Mouse (Mus musculus): ENCODE results near the gene Arpin. TPM values are rescaled to one million over a fixed set of nuclear protein-coding genes. Genes with fewer than 3 reads are reported as not detected.

Gene Arpin
- total RNA-seq, 2 experiments from 2014 or later: 12.5 to 12.7 TPM

DNA sequence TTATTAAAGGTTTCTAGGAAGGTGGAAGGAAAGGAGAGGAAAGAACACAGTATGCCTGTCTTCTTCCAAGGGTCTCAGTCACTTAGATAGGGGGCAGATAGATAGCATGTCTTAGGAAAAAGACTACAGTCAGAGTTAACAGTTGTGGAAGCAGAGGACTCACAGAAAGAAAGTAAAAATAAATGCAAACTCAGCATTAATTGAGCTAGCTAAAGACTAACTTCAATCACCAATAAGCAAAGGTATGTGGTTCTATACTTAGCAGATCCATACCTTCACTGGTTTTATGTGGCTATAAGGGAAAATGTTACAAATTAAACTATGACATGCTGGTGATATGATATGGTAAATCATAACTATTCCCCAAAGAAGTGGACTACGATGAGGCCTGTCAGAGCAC lies 40.4 kb downstream of the Arpin start:
- no peak for DNase-seq (ENCODE audit: low spot score in 2 of 2)

DNA sequence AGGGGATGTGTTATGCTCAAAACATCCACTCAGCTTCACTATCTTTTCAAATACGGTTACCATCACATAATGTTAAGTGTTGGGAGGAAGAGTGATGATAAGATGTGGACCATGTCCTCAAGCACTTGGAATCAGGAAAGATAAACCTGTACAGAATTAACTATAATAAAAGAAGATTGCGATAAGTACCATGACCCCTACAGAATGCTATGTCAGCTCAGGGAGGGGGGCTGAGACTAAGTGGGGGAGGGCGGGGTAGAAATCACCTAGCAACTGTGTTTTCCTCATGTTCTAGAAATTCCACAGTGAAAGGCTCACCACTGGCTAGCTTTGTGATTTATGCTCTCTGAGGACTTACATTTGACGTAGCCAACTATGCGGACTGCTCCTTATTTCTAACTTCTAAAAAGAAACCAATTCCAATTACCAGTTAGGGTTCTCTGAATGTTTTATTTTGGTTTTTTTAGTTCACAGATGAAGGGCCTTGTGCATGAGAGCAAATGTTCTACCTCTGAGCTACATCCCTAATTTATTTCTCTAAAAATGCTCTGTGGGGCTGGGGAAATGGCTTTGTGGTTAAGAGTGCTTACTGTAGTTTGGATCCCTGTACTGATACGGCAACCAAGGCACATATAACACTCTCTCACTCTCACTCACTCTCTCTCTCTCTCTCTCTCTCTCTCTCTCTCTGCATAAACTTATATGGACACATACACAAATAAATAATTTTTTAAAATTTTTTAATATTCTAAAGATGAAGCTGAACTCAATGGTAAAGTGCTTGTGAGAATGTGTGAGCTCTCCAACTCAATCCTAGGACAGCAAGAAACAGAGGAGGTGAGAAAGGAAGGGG lies 42.4 kb downstream of the Arpin start:
- no peak for DNase-seq (ENCODE audit: low spot score in 2 of 2)

DNA sequence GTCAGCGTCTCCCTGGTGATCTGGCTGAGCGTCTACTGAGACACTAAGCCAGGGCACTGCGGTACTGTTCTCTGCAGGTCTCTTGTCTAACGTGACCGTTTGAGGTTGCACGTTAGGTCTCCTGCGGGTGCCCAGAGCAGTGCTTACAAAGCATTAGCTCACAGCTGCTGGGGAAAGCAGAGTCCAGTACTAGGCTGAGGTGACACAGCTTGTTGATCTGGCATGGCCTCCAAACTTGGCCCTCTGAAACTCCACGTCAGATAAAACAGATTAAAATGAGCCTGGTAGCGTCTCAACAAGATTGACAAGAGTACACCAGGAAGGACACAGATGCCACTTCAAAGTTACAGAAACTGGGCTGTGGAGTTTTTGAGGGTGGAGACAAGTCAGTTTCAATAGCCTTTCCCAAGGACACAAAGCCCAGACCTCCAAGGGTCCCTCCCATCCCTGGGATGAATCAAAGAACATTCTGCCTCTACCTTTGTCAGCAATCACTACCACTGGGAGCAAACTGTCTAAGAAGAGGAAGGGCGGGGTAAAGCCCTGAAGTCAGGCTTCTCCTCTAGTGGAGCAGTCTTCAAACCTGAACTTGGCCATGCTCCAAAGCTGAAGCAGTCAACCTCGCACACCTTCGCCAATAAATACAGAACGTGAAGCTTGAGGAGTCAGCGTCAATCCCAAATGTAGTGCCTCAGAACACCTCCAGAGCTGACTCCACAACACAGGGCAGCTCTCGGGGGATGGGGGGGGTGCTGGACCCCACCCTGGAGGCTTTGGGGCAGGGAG lies 44.5 kb downstream of the Arpin start:
- DNase-seq (ENCODE audit: low spot score in 2 of 2): no peak

DNA sequence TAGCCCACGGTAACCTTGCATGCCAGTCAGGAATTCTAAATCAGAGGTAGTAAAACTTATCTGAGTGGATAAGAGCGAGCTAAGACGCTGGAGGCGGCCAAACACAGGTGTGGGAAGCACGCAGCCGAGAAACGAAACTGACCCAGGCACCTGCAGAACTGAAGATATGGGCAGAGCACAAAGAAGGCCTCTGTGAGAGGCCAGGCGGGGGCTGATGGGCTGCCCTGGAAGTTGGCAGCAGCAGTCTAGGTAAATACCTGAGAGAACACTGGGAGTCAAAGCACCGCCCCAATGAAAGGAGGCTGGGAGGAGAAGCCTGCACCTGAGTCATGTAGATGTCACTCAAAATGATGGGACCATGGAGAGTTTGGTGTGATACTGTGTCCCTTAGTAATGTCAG lies 46.6 kb downstream of the Arpin start:
- DNase-seq (ENCODE audit: low spot score in 2 of 2): no peak

DNA sequence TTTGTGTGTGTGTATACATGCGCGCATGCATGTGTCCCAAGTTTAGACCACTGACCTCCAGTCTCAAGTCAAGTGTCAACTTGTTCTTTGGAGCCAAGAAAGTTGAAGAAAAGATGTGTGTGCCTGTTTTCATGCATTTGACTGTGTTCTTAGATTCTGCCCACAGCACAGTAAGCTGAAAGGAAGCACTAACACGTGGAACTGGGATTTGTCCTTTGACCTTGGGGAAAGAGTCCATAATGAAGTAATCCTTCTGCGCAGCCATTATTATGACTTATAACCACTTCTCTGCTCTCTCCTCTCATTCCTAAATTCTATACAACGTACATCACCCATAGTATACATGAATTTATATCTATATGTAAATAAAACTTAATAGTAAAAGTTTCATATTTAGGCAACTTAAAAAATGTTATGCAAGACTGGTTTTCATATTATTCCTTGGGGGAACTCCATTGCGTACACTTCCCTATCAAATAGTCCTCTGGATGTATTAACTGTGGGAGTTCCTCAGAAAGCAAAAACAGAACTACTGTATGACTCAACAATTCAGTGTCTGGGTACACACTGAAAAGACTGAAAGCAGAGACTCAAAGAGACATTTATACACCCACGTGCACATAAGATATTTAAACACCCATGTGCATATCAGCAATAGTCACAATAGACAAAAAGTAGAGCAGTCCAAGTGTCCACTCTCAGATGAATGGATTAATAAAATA lies 51.4 kb downstream of the Arpin start:
- DNase-seq (ENCODE audit: low spot score in 2 of 2): no peak

DNA sequence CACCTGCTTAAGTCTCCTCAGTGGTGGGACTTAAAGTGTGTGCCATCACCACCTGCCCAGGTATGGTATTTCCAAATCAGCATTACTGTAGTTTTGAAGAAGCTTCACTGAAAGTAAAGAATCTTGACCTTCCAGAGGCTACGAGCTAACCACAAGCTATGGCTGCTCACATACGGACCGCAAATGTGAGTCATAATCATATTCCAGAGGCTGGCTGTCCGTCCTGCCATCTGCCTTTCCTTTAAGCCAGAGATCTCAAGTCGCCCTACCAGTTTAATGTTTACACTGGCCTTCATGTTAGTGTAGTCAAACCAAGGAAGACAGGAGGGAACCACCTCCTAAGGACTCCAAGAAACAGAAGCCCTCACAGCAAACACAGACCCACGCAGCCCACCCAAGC lies 53.3 kb downstream of the Arpin start:
- DNase-seq (ENCODE audit: low spot score in 2 of 2): no peak

DNA sequence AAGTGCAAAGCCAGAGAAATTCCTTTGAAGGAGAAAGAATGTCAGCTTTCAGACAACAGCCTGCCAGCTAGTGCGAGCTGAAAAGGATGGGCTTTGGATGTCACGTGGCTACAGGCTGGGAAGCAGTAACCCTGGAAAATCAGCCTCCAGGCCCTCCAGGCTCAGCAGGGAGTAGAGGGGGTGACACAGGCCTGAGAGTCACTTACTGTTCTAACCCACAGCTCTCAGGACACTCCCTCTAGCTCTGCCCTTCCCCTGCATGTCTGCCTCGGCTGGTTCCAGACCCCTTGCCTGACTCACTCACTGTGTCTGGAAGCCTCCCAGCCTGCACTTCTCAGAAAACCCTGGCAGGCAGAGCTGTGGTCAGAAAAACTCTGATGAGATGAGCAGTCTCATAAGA lies 54.2 kb downstream of the Arpin start:
- no peak for DNase-seq (ENCODE audit: low spot score in 2 of 2)

DNA sequence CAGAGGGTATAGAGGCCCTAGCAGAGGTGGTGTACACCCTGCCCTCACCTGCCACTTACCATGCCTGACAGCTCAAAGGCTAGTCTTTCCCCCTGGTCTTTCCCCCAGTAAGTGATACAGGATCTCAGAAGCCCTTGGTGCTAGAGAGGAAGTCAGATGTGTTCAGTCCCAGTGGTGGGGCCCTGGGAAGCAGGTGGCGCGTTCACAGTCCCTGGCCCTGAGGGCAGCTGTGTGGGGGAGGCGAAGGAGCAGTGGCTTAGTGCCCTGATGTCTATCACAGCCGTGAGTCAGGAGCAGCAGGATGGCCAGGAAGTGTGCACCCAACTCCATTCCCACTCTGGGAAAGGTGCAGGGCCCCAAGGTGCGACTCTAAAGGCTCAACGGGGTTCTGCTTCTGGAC lies 55.1 kb downstream of the Arpin start:
- no peak for DNase-seq (ENCODE audit: low spot score in 2 of 2)

DNA sequence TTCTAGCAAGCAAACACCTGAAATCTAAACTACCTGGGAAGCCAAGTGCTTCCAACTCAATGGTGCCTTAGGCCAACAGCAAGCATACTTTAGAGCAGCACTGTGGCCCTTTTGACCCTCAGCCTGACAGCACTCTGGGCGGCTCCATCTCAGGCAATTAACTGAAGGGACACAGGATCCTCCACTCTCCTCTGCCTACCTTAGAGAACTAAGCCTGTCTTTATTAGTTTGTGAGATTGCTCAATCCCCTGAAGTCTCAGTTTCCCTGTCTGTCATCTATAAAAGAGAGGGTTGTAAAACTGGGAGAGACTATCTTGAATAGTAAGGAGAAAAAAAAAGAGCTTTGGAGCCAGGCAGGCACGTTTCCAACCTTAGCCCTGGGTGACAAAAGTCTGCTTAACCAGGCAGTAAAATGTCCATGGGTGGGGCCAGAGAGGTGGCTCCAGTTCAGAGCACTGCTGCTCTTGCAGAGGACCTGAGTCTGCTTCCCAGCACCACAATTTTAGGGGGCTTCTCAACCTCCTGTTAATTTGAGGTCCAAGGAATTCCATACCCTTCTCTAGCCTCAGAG lies 56.6 kb downstream of the Arpin start:
- no peak for DNase-seq (ENCODE audit: low spot score in 2 of 2)

Small RNA genes within 50 kb of the gene (microRNA-seq; reads per million reads assigned to microRNA genes)
- 0 reads per million in 2 experiments for gene Gm24541

Other genes starting within 250 kb of the Arpin start
- 1 to 10 TPM; 3.0 to 3.2 TPM for gene Kif7, start 219.6 kb downstream of the Arpin start, total RNA-seq (2021)
- under 1 TPM; 0.58 to 0.83 TPM for gene Plin1, start 202.5 kb downstream of the Arpin start, total RNA-seq (2021)
- gene Pex11a, start 192.2 kb downstream of the Arpin start, total RNA-seq (2021): 10 to 100 TPM; 11.0 to 14.3 TPM
- under 1 TPM; 0.17 to 0.60 TPM for gene Wdr93, start 192.2 kb downstream of the Arpin start, total RNA-seq (2021)
- gene Mesp1, start 141.6 kb downstream of the Arpin start, total RNA-seq (2021): under 1 TPM; 0.60 TPM
- 1 to 10 TPM; 1.2 to 1.9 TPM for gene Mesp2, start 124.6 kb downstream of the Arpin start, total RNA-seq (2021)
- gene Anpep, start 74.3 kb downstream of the Arpin start, total RNA-seq (2021): 1 to 10 TPM; 4.6 to 5.3 TPM
- gene Ap3s2, start 14.7 kb downstream of the Arpin start, total RNA-seq (2021): 10 to 100 TPM; 50.4 to 51.3 TPM
- gene Zfp710, start 89.5 kb upstream of the Arpin start, total RNA-seq (2021): 10 to 100 TPM; 17.5 to 18.0 TPM
- gene Idh2, start 180.0 kb upstream of the Arpin start, total RNA-seq (2021): 10 to 100 TPM; 70.9 to 75.8 TPM

Measured in layer of hippocampus, postnatal 14 days (tissue).